Mouse (Mus musculus) hindbrain, embryonic 15.5 days (tissue): ENCODE data around the gene Gpr27. TPM values are rescaled to one million over a fixed set of nuclear protein-coding genes. Genes with fewer than 3 reads are reported as not detected.

Experiments
- ATAC-seq: fragments of 200-750 bp; cut with Nextera tagmentation; 2 replicates; pipeline ENCODE4 v1.8.0; 2017; ENCODE audit warnings: low read depth, moderate number of reproducible peaks, moderate TSS enrichment; ENCODE audit not compliant: low FRiP score
- H3K27ac ChIP-seq: fragments of 300-500 bp; sonication (generic); replicated peaks from 2 replicates; pipeline ENCODE4 v1.5.1; 2015; ENCODE audit warnings: mild to moderate bottlenecking, inconsistent platforms
- H3K27me3 ChIP-seq: fragments of 300-500 bp; sonication (generic); 2 replicates; pipeline ENCODE4 v1.6.1; 2015; ENCODE audit warnings: control low read depth, inconsistent platforms
- H3K36me3 ChIP-seq: fragments of 300-500 bp; sonication (generic); 2 replicates; pipeline ENCODE4 v1.6.1; 2015; ENCODE audit warnings: control low read depth, inconsistent platforms
- H3K4me1 ChIP-seq: fragments of 300-500 bp; sonication (generic); replicated peaks from 2 replicates; pipeline ENCODE4 v1.6.1; 2015; ENCODE audit warnings: control low read depth, inconsistent platforms
- H3K4me2 ChIP-seq: fragments of 300-500 bp; sonication (generic); 2 replicates; pipeline ENCODE4 v1.6.1; 2015; ENCODE audit warnings: moderate library complexity, mild to moderate bottlenecking, inconsistent platforms
- H3K4me3 ChIP-seq: fragments of 300-500 bp; sonication (generic); 2 replicates; pipeline ENCODE4 v1.5.1; 2015; ENCODE audit warnings: mild to moderate bottlenecking, inconsistent platforms
- H3K9ac ChIP-seq: fragments of 300-500 bp; sonication (generic); 2 replicates; pipeline ENCODE4 v1.6.1; 2015; ENCODE audit warnings: inconsistent platforms
- H3K9me3 ChIP-seq: fragments of 300-500 bp; sonication (generic); 2 replicates; pipeline ENCODE4 v1.6.1; 2016; ENCODE audit warnings: control low read depth, inconsistent platforms
- WGBS: fragments of 180-500 bp; shearing (Covaris S2); methylation state at CpG from one replicate; pipeline ENCODE4 v1.1.7; 2015; 5-methylcytosine and 5-hydroxymethylcytosine counted together
- polyA plus RNA-seq: library from polyadenylated mRNA; unstranded; fragments of >200 nt; fragmentation: Nextera tagmentation; extraction: Ambion mirVana; gene quantifications from 2 replicates; pipeline ENCODE4 v1.2.1, GENCODE M21; 2015

The Gpr27 gene
- polyA plus RNA-seq, 1 experiment from 2014 or later: 23.4 TPM

- Histone ChIP-seq H3K36me3 (no peaks in the 10 kb centered on the region), H3K4me3 (no peak overlapping the region), H3K27me3 (0 out of 2 replicates have a peak, but pooled peaks cover 4% of the 10 kb centered on the region), H3K4me2 (no peak overlapping the region), H3K4me1 (peaks cover 41% of the 10 kb centered on the region), H3K27ac (no peak overlapping the region), H3K9ac (no peak overlapping the region), H3K9me3 (no peaks in the 10 kb centered on the region)
- 77% methylated on average over 8 of the region's 8 CpGs for WGBS
- no peak for ATAC-seq
Measured at GRCm38 (mm10) chr6:99663232-99663631, 29.2 kb upstream of the Gpr27 start.

GRCm38 (mm10) chr6:99665457-99666317 is 26.8 kb upstream of the Gpr27 start:
- peak overlapping the region; percentile 68 for H3K9ac ChIP-seq
- ATAC-seq: no peak
- whole genome bisulfite sequencing: 29% methylated on average over 16 of the region's 16 CpGs
- no peaks in the 10 kb centered on the region for H3K9me3 ChIP-seq
- H3K4me2 ChIP-seq: peak overlapping the region; percentile 94
- H3K4me1 ChIP-seq: peaks cover 59% of the 10 kb centered on the region
- H3K27me3 ChIP-seq: 0 out of 2 replicates have a peak, but pooled peaks cover 4% of the 10 kb centered on the region
- H3K27ac ChIP-seq: peak overlapping the region; percentile 75; the same call in 1 of the 2 replicates
- H3K4me3 ChIP-seq: peak overlapping the region; percentile 59
- H3K36me3 ChIP-seq: no peaks in the 10 kb centered on the region

- H3K9ac ChIP-seq: peak within 1 kb of the TSS; percentile 68
- H3K36me3 ChIP-seq: no peaks in the 10 kb centered on the region
- WGBS: under 1% methylated on average over 63 of the region's 75 CpGs
- peak within 1 kb of the TSS; percentile 59 for H3K4me3 ChIP-seq
- H3K27ac ChIP-seq: peak within 1 kb of the TSS; percentile 75
- peak within 1 kb of the TSS; percentile 94 for H3K4me2 ChIP-seq
- H3K27me3 ChIP-seq: 0 out of 2 replicates have a peak, but pooled peaks cover 4% of the 10 kb centered on the region
- H3K4me1 ChIP-seq: peaks cover 64% of the 10 kb centered on the region
- ATAC-seq: peak; percentile 55
- no peaks in the 10 kb centered on the region for H3K9me3 ChIP-seq
Measured at GRCm38 (mm10) chr6:99666318-99667171, 25.9 kb upstream of the Gpr27 start, which contains the start of the genes Eif4e3 and Gm20696. TSS of gene Eif4e3 (minus strand) at chr6:99666771. TSS of gene Gm20696 (minus strand) at chr6:99666797.

- ATAC-seq: no peak
- no peaks in the 10 kb centered on the region for H3K36me3 ChIP-seq
- H3K4me1 ChIP-seq: peaks cover 64% of the 10 kb centered on the region
- H3K9me3 ChIP-seq: no peaks in the 10 kb centered on the region
- H3K27me3 ChIP-seq: 0 out of 2 replicates have a peak, but pooled peaks cover 4% of the 10 kb centered on the region
- H3K27ac ChIP-seq: peak overlapping the region; percentile 75
- H3K4me3 ChIP-seq: peak overlapping the region; percentile 59
- H3K4me2 ChIP-seq: peak overlapping the region; percentile 94
- H3K9ac ChIP-seq: no peak overlapping the region; the same call in 1 of the 2 replicates
- 40% methylated on average over 8 of the region's 8 CpGs for WGBS
Measured at GRCm38 (mm10) chr6:99667290-99667689, 25.2 kb upstream of the Gpr27 start.

GRCm38 (mm10) chr6:99669481-99670325 is 22.8 kb upstream of the Gpr27 start:
- Histone ChIP-seq H3K4me1 (peaks cover 63% of the 10 kb centered on the region), H3K27me3 (no peaks in the 10 kb centered on the region), H3K9ac (no peak overlapping the region), H3K27ac (peak overlapping the region; percentile 63), H3K9me3 (no peaks in the 10 kb centered on the region), H3K4me2 (peak overlapping the region; percentile 32), H3K4me3 (no peak overlapping the region), H3K36me3 (no peaks in the 10 kb centered on the region)
- 14% methylated on average over 5 of the region's 5 CpGs for whole genome bisulfite sequencing
- ATAC-seq: peak; percentile 73

GRCm38 (mm10) chr6:99670481-99671119 is 21.9 kb upstream of the Gpr27 start:
- H3K27ac ChIP-seq: peak overlapping the region; percentile 63
- ATAC-seq: no peak
- H3K9me3 ChIP-seq: no peaks in the 10 kb centered on the region
- H3K27me3 ChIP-seq: no peaks in the 10 kb centered on the region
- H3K4me2 ChIP-seq: no peak overlapping the region
- H3K36me3 ChIP-seq: no peaks in the 10 kb centered on the region
- H3K4me1 ChIP-seq: peaks cover 60% of the 10 kb centered on the region
- no peak overlapping the region for H3K4me3 ChIP-seq
- 46% methylated on average over 7 of the region's 7 CpGs for WGBS
- H3K9ac ChIP-seq: no peak overlapping the region

- H3K36me3 ChIP-seq: no peaks in the 10 kb centered on the region
- H3K4me3 ChIP-seq: no peak overlapping the region
- no peaks in the 10 kb centered on the region for H3K27me3 ChIP-seq
- H3K9ac ChIP-seq: no peak overlapping the region
- H3K4me1 ChIP-seq: peaks cover 51% of the 10 kb centered on the region
- H3K27ac ChIP-seq: no peak overlapping the region
- no peak overlapping the region for H3K4me2 ChIP-seq
- no peaks in the 10 kb centered on the region for H3K9me3 ChIP-seq
- no peak for ATAC-seq
- WGBS: 62% methylated on average over 3 of the region's 3 CpGs
Measured at GRCm38 (mm10) chr6:99671768-99672167, 20.7 kb upstream of the Gpr27 start.

- H3K4me3 ChIP-seq: no peak overlapping the region
- 62% methylated on average over 4 of the region's 4 CpGs for WGBS
- no peak for ATAC-seq
- H3K9ac ChIP-seq: no peak overlapping the region
- H3K9me3 ChIP-seq: no peaks in the 10 kb centered on the region
- no peak overlapping the region for H3K4me2 ChIP-seq
- H3K4me1 ChIP-seq: peaks cover 28% of the 10 kb centered on the region
- H3K27ac ChIP-seq: 0 out of 2 replicates have a peak overlapping the region, but pooled peaks have one; percentile 34
- H3K27me3 ChIP-seq: no peaks in the 10 kb centered on the region
- H3K36me3 ChIP-seq: no peaks in the 10 kb centered on the region
Measured at GRCm38 (mm10) chr6:99674482-99674881, 18.0 kb upstream of the Gpr27 start.

GRCm38 (mm10) chr6:99677325-99677724 is 15.2 kb upstream of the Gpr27 start:
- Histone ChIP-seq H3K27ac (no peak overlapping the region), H3K36me3 (no peaks in the 10 kb centered on the region), H3K4me1 (peaks cover 11% of the 10 kb centered on the region; the same call in 1 of the 2 replicates), H3K27me3 (0 out of 2 replicates have a peak, but pooled peaks cover 2% of the 10 kb centered on the region), H3K4me3 (no peak overlapping the region), H3K4me2 (no peak overlapping the region), H3K9me3 (no peaks in the 10 kb centered on the region), H3K9ac (no peak overlapping the region)
- no peak for ATAC-seq
- WGBS: 92% methylated on average over 8 of the region's 8 CpGs

GRCm38 (mm10) chr6:99678108-99678507 is 14.4 kb upstream of the Gpr27 start:
- Histone ChIP-seq H3K9me3 (no peaks in the 10 kb centered on the region), H3K9ac (no peak overlapping the region), H3K4me3 (no peak overlapping the region), H3K4me1 (peaks cover 11% of the 10 kb centered on the region; the same call in 1 of the 2 replicates), H3K27me3 (0 out of 2 replicates have a peak, but pooled peaks cover 2% of the 10 kb centered on the region), H3K27ac (0 out of 2 replicates have a peak overlapping the region, but pooled peaks have one; percentile 25), H3K4me2 (no peak overlapping the region; the same call in 1 of the 2 replicates), H3K36me3 (no peaks in the 10 kb centered on the region)
- 52% methylated on average over 11 of the region's 11 CpGs for WGBS
- ATAC-seq: peak; percentile 19; the same call in 1 of the 2 replicates
